Mouse (Mus musculus) embryonic facial prominence, embryonic 15.5 days (tissue): ENCODE measurements around the gene Scnn1g. TPM values are rescaled to one million over a fixed set of nuclear protein-coding genes. Genes with fewer than 3 reads are reported as not detected.

Source experiments
- ATAC-seq: fragments of 200-750 bp; cut with Nextera tagmentation; 2 replicates; pipeline ENCODE4 v1.8.0; 2017; ENCODE audit warnings: low read depth, moderate TSS enrichment; ENCODE audit not compliant: insufficient number of reproducible peaks, low FRiP score, low TSS enrichment
- H3K27ac ChIP-seq: fragments of 300-500 bp; sonication (generic); replicated peaks from 2 replicates; pipeline ENCODE4 v1.5.1; 2015; ENCODE audit warnings: mild to moderate bottlenecking, inconsistent platforms
- H3K27me3 ChIP-seq: fragments of 300-500 bp; sonication (generic); 2 replicates; pipeline ENCODE4 v1.6.1; 2015; ENCODE audit warnings: inconsistent platforms
- H3K36me3 ChIP-seq: fragments of 300-500 bp; sonication (generic); 2 replicates; pipeline ENCODE4 v1.6.1; 2015; ENCODE audit warnings: mild to moderate bottlenecking, inconsistent platforms
- H3K4me1 ChIP-seq: fragments of 300-500 bp; sonication (generic); 2 replicates; pipeline ENCODE4 v1.6.1; 2015; ENCODE audit warnings: inconsistent platforms
- H3K4me2 ChIP-seq: fragments of 300-500 bp; sonication (generic); replicated peaks from 2 replicates; pipeline ENCODE4 v1.6.1; 2015; ENCODE audit warnings: mild to moderate bottlenecking, inconsistent platforms
- H3K4me3 ChIP-seq: fragments of 300-500 bp; sonication (generic); replicated peaks from 2 replicates; pipeline ENCODE4 v1.5.1; 2015; ENCODE audit warnings: mild to moderate bottlenecking, inconsistent platforms
- H3K9ac ChIP-seq: fragments of 300-500 bp; sonication (generic); 2 replicates; pipeline ENCODE4 v1.6.1; 2015; ENCODE audit warnings: inconsistent platforms
- H3K9me3 ChIP-seq: fragments of 300-500 bp; sonication (generic); replicated peaks from 2 replicates; pipeline ENCODE4 v1.6.1; 2016; ENCODE audit warnings: inconsistent platforms
- WGBS: fragments of 180-500 bp; shearing (Covaris S2); methylation state at CpG from one replicate; pipeline ENCODE4 v1.1.7; 2015; 5-methylcytosine and 5-hydroxymethylcytosine counted together
- polyA plus RNA-seq: library from polyadenylated mRNA; unstranded; fragments of >200 nt; fragmentation: Nextera tagmentation; extraction: Ambion mirVana; gene quantifications from 2 replicates; pipeline ENCODE4 v1.2.1, GENCODE M21; 2015

Scnn1g gene
- polyA plus RNA-seq, 1 experiment from 2014 or later = 2.0 TPM

GRCm38 (mm10) chr7:121778980-121779379, 44.7 kb downstream of the Scnn1g start:
- H3K4me1 ChIP-seq = no peaks in the 10 kb centered on the region
- no peak overlapping the region for H3K9ac ChIP-seq
- H3K27me3 ChIP-seq = no peaks in the 10 kb centered on the region
- no peak overlapping the region for H3K4me3 ChIP-seq
- WGBS = 63% methylated on average over 3 of the region's 3 CpGs
- no peak for ATAC-seq
- H3K9me3 ChIP-seq = no peaks in the 10 kb centered on the region
- no peak overlapping the region for H3K27ac ChIP-seq
- H3K4me2 ChIP-seq = no peak overlapping the region
- H3K36me3 ChIP-seq = no peaks in the 10 kb centered on the region

GRCm38 (mm10) chr7:121779409-121779808, 45.1 kb downstream of the Scnn1g start:
- Histone ChIP-seq H3K4me1 (no peaks in the 10 kb centered on the region), H3K9ac (no peak overlapping the region), H3K27ac (no peak overlapping the region), H3K4me2 (no peak overlapping the region), H3K27me3 (no peaks in the 10 kb centered on the region), H3K9me3 (no peaks in the 10 kb centered on the region), H3K36me3 (no peaks in the 10 kb centered on the region), H3K4me3 (no peak overlapping the region)
- no peak for ATAC-seq

DNA sequence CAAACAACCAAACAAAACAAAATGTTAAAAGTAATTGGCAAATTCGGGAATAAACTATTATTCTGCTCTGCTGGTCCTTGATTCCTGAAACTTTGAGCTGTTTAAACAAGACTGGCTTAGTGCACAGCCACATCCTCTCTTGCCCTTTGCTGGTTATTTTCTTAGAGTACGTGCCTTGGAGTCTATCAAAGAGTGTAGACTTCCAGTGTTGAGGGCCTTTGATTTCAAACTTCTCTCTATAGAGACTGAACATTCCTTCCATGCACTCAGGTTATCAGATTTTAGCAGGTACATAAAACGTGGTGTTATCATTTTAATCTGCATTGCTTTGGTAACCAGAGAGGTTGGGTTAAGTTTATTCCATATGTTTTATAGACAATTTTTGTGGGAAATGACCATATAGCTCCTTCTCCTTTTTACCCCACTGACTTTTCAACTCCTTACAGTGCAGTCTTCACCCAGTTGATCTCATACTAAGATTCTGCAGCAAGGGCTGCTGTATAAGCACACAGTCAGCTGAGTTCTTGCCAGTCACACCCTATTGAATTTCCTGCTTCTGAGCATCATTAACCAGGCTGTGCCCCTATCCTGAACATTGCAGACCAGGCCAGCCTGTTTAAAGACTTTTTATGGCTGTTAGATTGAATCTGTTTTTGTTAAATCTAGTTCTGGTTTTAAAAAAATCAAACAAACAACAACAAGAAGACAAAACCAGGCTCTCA, 48.1 kb downstream of the Scnn1g start:
- Histone ChIP-seq H3K27ac (no peak overlapping the region), H3K27me3 (no peaks in the 10 kb centered on the region), H3K9ac (no peak overlapping the region), H3K9me3 (no peaks in the 10 kb centered on the region), H3K4me3 (no peak overlapping the region), H3K4me2 (no peak overlapping the region), H3K4me1 (no peaks in the 10 kb centered on the region), H3K36me3 (no peaks in the 10 kb centered on the region)
- 48% methylated on average over 3 of the region's 3 CpGs for WGBS
- ATAC-seq = no peak

DNA sequence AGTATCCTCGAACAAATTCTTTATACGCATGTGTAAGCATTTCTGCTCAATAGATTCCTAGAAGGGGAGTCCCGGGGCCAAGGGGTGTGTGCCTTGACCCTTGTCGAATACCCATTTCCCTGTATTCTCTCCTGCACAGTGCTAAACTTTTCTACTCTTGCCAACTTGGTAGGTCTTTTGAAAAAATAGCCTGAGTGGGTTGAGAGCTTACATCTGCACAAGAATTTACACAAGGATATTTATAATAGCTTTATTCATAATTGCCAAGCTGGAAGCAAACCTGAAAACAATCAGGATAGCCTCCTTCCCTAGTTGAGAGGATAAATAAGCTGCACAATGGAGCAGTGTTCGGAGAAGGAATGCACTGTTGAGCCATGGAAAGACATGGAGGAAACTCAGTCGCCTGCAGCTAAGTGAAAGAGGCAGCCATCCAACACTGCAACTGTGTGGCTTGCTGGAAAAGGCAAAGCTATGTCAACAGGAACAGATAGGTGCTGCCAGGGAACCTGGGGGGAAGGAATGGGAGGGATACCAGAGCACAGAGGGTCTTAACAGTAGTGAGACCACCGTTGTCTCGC, 51.5 kb downstream of the Scnn1g start:
- 62% methylated on average over 8 of the region's 8 CpGs for WGBS
- no peak overlapping the region for H3K27ac ChIP-seq
- no peak overlapping the region for H3K4me2 ChIP-seq
- H3K4me3 ChIP-seq = no peak overlapping the region
- H3K27me3 ChIP-seq = no peaks in the 10 kb centered on the region
- no peaks in the 10 kb centered on the region for H3K9me3 ChIP-seq
- no peaks in the 10 kb centered on the region for H3K4me1 ChIP-seq
- H3K9ac ChIP-seq = no peak overlapping the region
- H3K36me3 ChIP-seq = no peaks in the 10 kb centered on the region
- ATAC-seq = no peak

- no peaks in the 10 kb centered on the region for H3K36me3 ChIP-seq
- H3K27ac ChIP-seq = no peak overlapping the region
- H3K4me2 ChIP-seq = no peak overlapping the region
- no peaks in the 10 kb centered on the region for H3K4me1 ChIP-seq
- no peaks in the 10 kb centered on the region for H3K9me3 ChIP-seq
- no peak overlapping the region for H3K9ac ChIP-seq
- WGBS = 79% methylated on average over 9 of the region's 9 CpGs
- H3K27me3 ChIP-seq = no peaks in the 10 kb centered on the region
- H3K4me3 ChIP-seq = no peak overlapping the region
- no peak for ATAC-seq
Observed at GRCm38 (mm10) chr7:121797781-121798180, 63.5 kb downstream of the Scnn1g start.

DNA sequence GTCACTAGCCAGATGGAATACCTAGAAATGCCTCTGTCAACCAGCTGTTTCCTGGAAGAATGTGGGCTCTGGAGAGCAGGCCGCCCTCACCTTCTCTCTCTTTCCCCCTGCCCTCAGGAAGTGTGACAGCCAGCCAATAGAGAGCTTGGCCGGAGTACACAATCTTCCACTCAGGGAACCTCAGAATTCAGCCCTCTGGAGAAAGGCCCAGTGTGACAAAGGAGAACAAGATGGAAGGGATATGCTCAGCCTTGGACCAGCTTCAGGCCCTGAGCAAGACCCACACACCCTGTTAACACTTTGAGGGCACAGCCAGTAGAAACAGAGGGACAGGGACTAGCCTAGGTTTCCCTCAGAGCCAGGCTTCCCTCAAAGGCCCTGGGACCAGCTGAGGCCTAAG, 68.2 kb downstream of the Scnn1g start:
- no peaks in the 10 kb centered on the region for H3K4me1 ChIP-seq
- no peak overlapping the region for H3K4me3 ChIP-seq
- no peaks in the 10 kb centered on the region for H3K9me3 ChIP-seq
- ATAC-seq = no peak
- H3K27ac ChIP-seq = no peak overlapping the region
- no peaks in the 10 kb centered on the region for H3K27me3 ChIP-seq
- H3K9ac ChIP-seq = no peak overlapping the region
- H3K4me2 ChIP-seq = no peak overlapping the region
- 58% methylated on average over 2 of the region's 2 CpGs for WGBS
- no peaks in the 10 kb centered on the region for H3K36me3 ChIP-seq

DNA sequence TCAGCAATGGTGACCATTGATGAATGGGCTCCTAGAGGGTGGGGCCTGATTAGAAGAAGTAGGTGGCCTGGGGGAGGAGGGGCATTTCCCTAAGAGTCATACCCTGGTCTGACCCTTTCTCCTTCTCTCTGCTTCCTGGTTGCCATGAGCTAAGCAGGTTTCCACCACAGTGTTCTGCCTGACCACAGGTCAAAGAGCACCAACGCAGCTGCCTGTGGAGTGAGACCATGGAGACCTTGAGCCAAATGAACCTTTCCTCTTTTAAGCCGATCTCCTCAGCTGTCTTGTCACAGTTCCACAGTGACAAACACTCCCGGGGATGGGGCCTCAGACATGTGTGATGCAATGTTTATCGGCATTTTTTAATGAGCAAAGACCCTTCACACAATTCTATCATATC, 68.7 kb downstream of the Scnn1g start:
- H3K9me3 ChIP-seq = no peaks in the 10 kb centered on the region
- WGBS = 91% methylated on average over 4 of the region's 4 CpGs
- no peak overlapping the region for H3K4me3 ChIP-seq
- H3K4me2 ChIP-seq = no peak overlapping the region
- no peak overlapping the region for H3K9ac ChIP-seq
- ATAC-seq = no peak
- no peaks in the 10 kb centered on the region for H3K4me1 ChIP-seq
- no peaks in the 10 kb centered on the region for H3K36me3 ChIP-seq
- H3K27ac ChIP-seq = no peak overlapping the region
- H3K27me3 ChIP-seq = no peaks in the 10 kb centered on the region

GRCm38 (mm10) chr7:121805811-121806496, 71.7 kb downstream of the Scnn1g start:
- H3K4me3 ChIP-seq = no peak overlapping the region
- WGBS = 82% methylated on average over 3 of the region's 3 CpGs
- no peaks in the 10 kb centered on the region for H3K27me3 ChIP-seq
- no peaks in the 10 kb centered on the region for H3K9me3 ChIP-seq
- H3K27ac ChIP-seq = no peak overlapping the region
- H3K9ac ChIP-seq = no peak overlapping the region
- no peak for ATAC-seq
- no peaks in the 10 kb centered on the region for H3K4me1 ChIP-seq
- H3K4me2 ChIP-seq = no peak overlapping the region
- H3K36me3 ChIP-seq = no peaks in the 10 kb centered on the region

DNA sequence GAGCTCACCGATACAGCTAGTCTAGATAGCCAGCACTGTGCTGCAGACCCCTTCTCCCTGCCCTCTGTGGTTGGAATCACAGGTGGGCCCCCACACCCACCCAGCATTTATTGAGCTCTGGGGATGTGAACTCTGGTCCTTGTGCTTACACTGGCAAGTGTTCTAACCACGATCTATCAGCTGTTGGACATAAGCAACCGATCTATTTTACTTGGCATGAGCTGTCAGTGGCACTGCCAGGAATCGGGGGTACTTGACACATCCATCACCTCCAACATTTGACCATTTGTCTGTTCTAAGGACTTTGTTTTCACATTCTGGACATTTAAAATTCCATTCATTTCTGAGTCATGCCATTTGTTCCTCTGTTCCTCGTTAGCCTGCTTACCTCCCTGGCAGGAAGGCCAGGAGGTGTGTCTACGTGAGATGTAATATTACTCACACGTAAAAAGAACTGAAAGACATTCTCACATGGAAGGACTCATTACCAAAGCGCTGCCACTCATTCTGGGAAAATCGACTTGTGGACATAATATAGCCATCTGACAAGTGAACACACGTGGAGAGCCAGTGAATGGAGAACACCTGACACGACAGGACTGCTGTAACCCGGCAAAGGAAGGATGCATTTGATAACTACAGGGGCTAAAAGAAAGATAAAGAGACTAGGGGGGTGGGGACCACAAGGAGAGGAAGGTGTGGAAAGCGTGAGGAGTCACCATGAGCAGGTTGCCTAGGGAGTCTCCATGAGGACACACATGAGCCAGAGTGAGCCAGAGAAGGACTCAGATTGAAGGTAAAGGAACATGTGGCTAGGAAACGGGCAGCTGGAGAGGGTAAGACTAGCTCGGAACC, 73.7 kb downstream of the Scnn1g start:
- Histone ChIP-seq H3K4me2 (no peak overlapping the region), H3K27me3 (no peaks in the 10 kb centered on the region), H3K9me3 (no peaks in the 10 kb centered on the region), H3K4me3 (no peak overlapping the region), H3K36me3 (no peaks in the 10 kb centered on the region), H3K9ac (no peak overlapping the region), H3K27ac (no peak overlapping the region), H3K4me1 (no peaks in the 10 kb centered on the region)
- WGBS = 72% methylated on average over 15 of the region's 15 CpGs
- no peak for ATAC-seq
